Mouse (Mus musculus) intestine, embryonic 16.5 days (tissue): Measurements from ENCODE around the gene Lgr6. TPM values are rescaled to one million over a fixed set of nuclear protein-coding genes. Genes with fewer than 3 reads are reported as not detected.

ENCODE experiments used
- ATAC-seq: fragments of 200-750 bp; cut with Nextera tagmentation; 2 replicates; pipeline ENCODE4 v1.8.0; 2017; ENCODE audit warnings: moderate TSS enrichment, moderate library complexity
- H3K27ac ChIP-seq: fragments of 300-500 bp; sonication (generic); 2 replicates; pipeline ENCODE4 v1.5.1; 2014; ENCODE audit warnings: mild to moderate bottlenecking, low read length
- H3K27me3 ChIP-seq: fragments of 300-500 bp; sonication (generic); replicated peaks from 2 replicates; pipeline ENCODE4 v1.6.1; 2014; ENCODE audit warnings: low read length, control low read depth, mixed read lengths; ENCODE audit not compliant: control insufficient read depth, insufficient read depth
- H3K36me3 ChIP-seq: fragments of 300-500 bp; sonication (generic); 2 replicates; pipeline ENCODE4 v1.6.1; 2014; ENCODE audit warnings: low read length, control low read depth; ENCODE audit not compliant: control insufficient read depth, insufficient read depth
- H3K4me1 ChIP-seq: fragments of 300-500 bp; sonication (generic); 2 replicates; pipeline ENCODE4 v1.6.1; 2014; ENCODE audit warnings: low read length, control low read depth, mixed read lengths; ENCODE audit not compliant: control insufficient read depth, insufficient read depth
- H3K4me2 ChIP-seq: fragments of 300-500 bp; sonication (generic); 2 replicates; pipeline ENCODE4 v1.6.1; 2014; ENCODE audit warnings: low read depth, low read length, control low read depth
- H3K4me3 ChIP-seq: fragments of 300-500 bp; sonication (generic); 2 replicates; pipeline ENCODE4 v1.5.1; 2014; ENCODE audit warnings: mild to moderate bottlenecking, low read length
- H3K9ac ChIP-seq: fragments of 300-500 bp; sonication (generic); 2 replicates; pipeline ENCODE4 v1.6.1; 2014; ENCODE audit warnings: low read depth, low read length
- H3K9me3 ChIP-seq: fragments of 300-500 bp; sonication (generic); 2 replicates; pipeline ENCODE4 v1.6.1; 2016; ENCODE audit warnings: low read length, control low read depth; ENCODE audit not compliant: control insufficient read depth
- WGBS: fragments of 180-500 bp; shearing (Covaris S2); extraction: QIAGEN DNeasy Blood & Tissue Kit; methylation state at CpG from one replicate; pipeline ENCODE4 v1.1.7; 2014; 5-methylcytosine and 5-hydroxymethylcytosine counted together
- polyA plus RNA-seq: library from polyadenylated mRNA; unstranded; fragments of >200 nt; fragmentation: Nextera tagmentation; extraction: Ambion mirVana; gene quantifications from 2 replicates; pipeline ENCODE4 v1.2.1, GENCODE M21; 2015

Gene Lgr6
- polyA plus RNA-seq, 1 experiment from 2014 or later: 0.43 TPM

- no peak overlapping the region for H3K27ac ChIP-seq
- peaks cover 15% of the 10 kb centered on the region for H3K27me3 ChIP-seq
- WGBS: 62% methylated on average over 3 of the region's 3 CpGs
- no peak overlapping the region for H3K9ac ChIP-seq
- no peak for ATAC-seq
- no peak overlapping the region for H3K4me3 ChIP-seq
- H3K36me3 ChIP-seq: no peaks in the 10 kb centered on the region
- H3K4me2 ChIP-seq: no peak overlapping the region
- H3K4me1 ChIP-seq: no peaks in the 10 kb centered on the region
- H3K9me3 ChIP-seq: no peaks in the 10 kb centered on the region
Measured at GRCm38 (mm10) chr1:135090914-135091313, 14.2 kb downstream of the Lgr6 start.

GRCm38 (mm10) chr1:135089626-135090025 is 15.4 kb downstream of the Lgr6 start:
- H3K4me2 ChIP-seq: no peak overlapping the region
- no peak overlapping the region for H3K27ac ChIP-seq
- H3K27me3 ChIP-seq: peaks cover 28% of the 10 kb centered on the region
- H3K9ac ChIP-seq: no peak overlapping the region
- no peaks in the 10 kb centered on the region for H3K4me1 ChIP-seq
- no peak for ATAC-seq
- no peak overlapping the region for H3K4me3 ChIP-seq
- WGBS: 79% methylated on average over 10 of the region's 10 CpGs
- no peaks in the 10 kb centered on the region for H3K9me3 ChIP-seq
- no peaks in the 10 kb centered on the region for H3K36me3 ChIP-seq

GRCm38 (mm10) chr1:135087414-135087813 is 17.7 kb downstream of the Lgr6 start:
- Histone ChIP-seq H3K4me1 (no peaks in the 10 kb centered on the region), H3K9me3 (no peaks in the 10 kb centered on the region), H3K4me2 (no peak overlapping the region), H3K4me3 (no peak overlapping the region), H3K36me3 (no peaks in the 10 kb centered on the region), H3K27ac (no peak overlapping the region), H3K27me3 (peaks cover 31% of the 10 kb centered on the region), H3K9ac (no peak overlapping the region)
- ATAC-seq: no peak
- 56% methylated on average over 1 of the region's 1 CpGs for WGBS

GRCm38 (mm10) chr1:135086015-135086414 is 19.1 kb downstream of the Lgr6 start:
- ATAC-seq: no peak
- WGBS: 26% methylated on average over 7 of the region's 7 CpGs
- Histone ChIP-seq H3K4me3 (no peak overlapping the region), H3K4me2 (no peak overlapping the region), H3K4me1 (no peaks in the 10 kb centered on the region), H3K9me3 (no peaks in the 10 kb centered on the region), H3K36me3 (no peaks in the 10 kb centered on the region), H3K27ac (no peak overlapping the region), H3K27me3 (peaks cover 31% of the 10 kb centered on the region), H3K9ac (no peak overlapping the region)

GRCm38 (mm10) chr1:135085296-135085871 is 19.7 kb downstream of the Lgr6 start:
- Histone ChIP-seq H3K27me3 (peaks cover 31% of the 10 kb centered on the region), H3K9ac (no peak overlapping the region), H3K4me3 (no peak overlapping the region), H3K4me1 (no peaks in the 10 kb centered on the region), H3K27ac (no peak overlapping the region), H3K36me3 (no peaks in the 10 kb centered on the region), H3K9me3 (no peaks in the 10 kb centered on the region), H3K4me2 (0 out of 2 replicates have a peak overlapping the region, but pooled peaks have one; percentile 6)
- no peak for ATAC-seq
- 13% methylated on average over 28 of the region's 28 CpGs for WGBS

- Histone ChIP-seq H3K36me3 (no peaks in the 10 kb centered on the region), H3K27ac (no peak overlapping the region), H3K9me3 (no peaks in the 10 kb centered on the region), H3K4me2 (no peak overlapping the region), H3K9ac (no peak overlapping the region), H3K4me1 (no peaks in the 10 kb centered on the region), H3K4me3 (no peak overlapping the region), H3K27me3 (peaks cover 31% of the 10 kb centered on the region)
- WGBS: 72% methylated on average over 9 of the region's 9 CpGs
- ATAC-seq: no peak
Measured at GRCm38 (mm10) chr1:135083465-135083864, 21.6 kb downstream of the Lgr6 start.

GRCm38 (mm10) chr1:135082267-135082666 is 22.8 kb downstream of the Lgr6 start:
- Histone ChIP-seq H3K27me3 (peaks cover 28% of the 10 kb centered on the region), H3K9me3 (no peaks in the 10 kb centered on the region), H3K4me2 (no peak overlapping the region), H3K9ac (no peak overlapping the region), H3K36me3 (no peaks in the 10 kb centered on the region), H3K4me1 (no peaks in the 10 kb centered on the region), H3K27ac (no peak overlapping the region), H3K4me3 (no peak overlapping the region)
- 71% methylated on average over 3 of the region's 3 CpGs for WGBS
- ATAC-seq: no peak

GRCm38 (mm10) chr1:135079021-135079420 is 26.1 kb downstream of the Lgr6 start:
- H3K9ac ChIP-seq: no peak overlapping the region
- no peak overlapping the region for H3K4me3 ChIP-seq
- no peaks in the 10 kb centered on the region for H3K36me3 ChIP-seq
- 29% methylated on average over 2 of the region's 2 CpGs for WGBS
- no peaks in the 10 kb centered on the region for H3K4me1 ChIP-seq
- no peak overlapping the region for H3K27ac ChIP-seq
- H3K27me3 ChIP-seq: no peaks in the 10 kb centered on the region; the same call in 1 of the 2 replicates
- no peak overlapping the region for H3K4me2 ChIP-seq
- H3K9me3 ChIP-seq: 0 out of 2 replicates have a peak, but pooled peaks cover 5% of the 10 kb centered on the region
- no peak for ATAC-seq

GRCm38 (mm10) chr1:135076470-135076869 is 28.6 kb downstream of the Lgr6 start:
- no peak overlapping the region for H3K9ac ChIP-seq
- no peaks in the 10 kb centered on the region; the same call in 1 of the 2 replicates for H3K27me3 ChIP-seq
- no peaks in the 10 kb centered on the region for H3K36me3 ChIP-seq
- no peak for ATAC-seq
- no peak overlapping the region for H3K4me3 ChIP-seq
- H3K4me1 ChIP-seq: no peaks in the 10 kb centered on the region
- H3K9me3 ChIP-seq: 0 out of 2 replicates have a peak, but pooled peaks cover 5% of the 10 kb centered on the region
- 37% methylated on average over 5 of the region's 5 CpGs for WGBS
- no peak overlapping the region for H3K27ac ChIP-seq
- H3K4me2 ChIP-seq: no peak overlapping the region

GRCm38 (mm10) chr1:135075270-135075669 is 29.8 kb downstream of the Lgr6 start:
- no peak overlapping the region for H3K9ac ChIP-seq
- 0 out of 2 replicates have a peak, but pooled peaks cover 5% of the 10 kb centered on the region for H3K9me3 ChIP-seq
- no peak overlapping the region for H3K4me2 ChIP-seq
- H3K4me1 ChIP-seq: no peaks in the 10 kb centered on the region
- no peaks in the 10 kb centered on the region for H3K36me3 ChIP-seq
- H3K27ac ChIP-seq: no peak overlapping the region
- H3K27me3 ChIP-seq: no peaks in the 10 kb centered on the region; the same call in 1 of the 2 replicates
- H3K4me3 ChIP-seq: no peak overlapping the region
- 94% methylated on average over 1 of the region's 1 CpGs for WGBS
- ATAC-seq: no peak
